ENCODE assay signal across 29 mouse cellular contexts in genomic region chr17:68218246-68218645, GRCm38 (mm10). TPM values are rescaled to one million over a fixed set of nuclear protein-coding genes. Genes with fewer than 3 reads are reported as not detected.
DNase-seq lines count a peak whose midpoint lies in the region; ATAC-seq and TF ChIP-seq lines count a peak whose summit lies in the region.
"Had no signal": no experiment of that assay in that cellular context is flagged by ENCODE, and none has a peak within 500 bp of the region (broad histone marks: within the 10 kb centered on the region; RNA-seq: fewer than 3 reads in every experiment).

No protein-coding gene starts in this region.

- TF ChIP-seq CTCF in hindbrain, postnatal 0 days (IDR thresholded peaks at IDR 0.05; ENCODE audit: low read depth), result no peak

- H3K9me3 ChIP-seq in heart, embryonic 11.5 days (replicated peaks; ENCODE audit: control insufficient read depth, low read length), result peaks cover 2% of the 10 kb centered on the region; the same call in 1 of the 2 replicates
- no peaks in the 10 kb centered on the region for H3K9me3 ChIP-seq in liver, embryonic 12.5 days (replicated peaks)
- H3K9me3 ChIP-seq in hindbrain, postnatal 0 days (ENCODE audit: low read length), result no peaks in the 10 kb centered on the region
- H3K9me3 ChIP-seq: embryonic facial prominence, embryonic 15.5 days; forebrain, embryonic 10.5 days; hindbrain, embryonic 15.5 days had no signal

- peak; percentile 23 to 34 for DNase-seq in cerebellum, postnatal 10 days
- no peak for DNase-seq in cerebellum, adult 9-11 months
- DNase-seq in heart, postnatal 4 days, result peak; percentile 21
- DNase-seq in Muller cell, postnatal 12 days (ENCODE audit: inconsistent ontology term), result peak; percentile 88
- peak; percentile 75 for DNase-seq in adrenal gland, postnatal 14 days
- DNase-seq in hindbrain, postnatal 0 days (ENCODE audit: low spot score), result no peak
- DNase-seq: cerebellum, adult 18-20 months; embryo, embryonic 11 days; gastrocnemius, adult 2 months; gastrocnemius, postnatal 25 days; heart, adult 18-20 months; kidney, adult 8-10 months had no signal

- H3K4me2 ChIP-seq in heart, embryonic 11.5 days, result no peak overlapping the region
- H3K4me2 ChIP-seq in liver, embryonic 12.5 days, result no peak overlapping the region
- H3K4me2 ChIP-seq in hindbrain, postnatal 0 days (ENCODE audit: low read depth, low read length), result no peak overlapping the region
- H3K4me2 ChIP-seq: embryonic facial prominence, embryonic 15.5 days; hindbrain, embryonic 15.5 days had no signal

- no peak overlapping the region for H3K9ac ChIP-seq in heart, embryonic 11.5 days (ENCODE audit: low read depth, low read length)
- no peak overlapping the region for H3K9ac ChIP-seq in liver, embryonic 12.5 days
- H3K9ac ChIP-seq in hindbrain, postnatal 0 days (replicated peaks; ENCODE audit: low read length), result no peak overlapping the region
- H3K9ac ChIP-seq: embryonic facial prominence, embryonic 15.5 days; hindbrain, embryonic 15.5 days had no signal

- no peaks in the 10 kb centered on the region for H3K36me3 ChIP-seq in heart, embryonic 11.5 days (ENCODE audit: control insufficient read depth, insufficient read depth, low read length)
- no peaks in the 10 kb centered on the region for H3K36me3 ChIP-seq in liver, embryonic 12.5 days
- no peaks in the 10 kb centered on the region for H3K36me3 ChIP-seq in hindbrain, postnatal 0 days (ENCODE audit: insufficient read depth, low read length)
- H3K36me3 ChIP-seq: embryonic facial prominence, embryonic 15.5 days; forebrain, embryonic 10.5 days; hindbrain, embryonic 15.5 days had no signal

- no peaks in the 10 kb centered on the region for H3K27me3 ChIP-seq in heart, embryonic 11.5 days (ENCODE audit: control insufficient read depth, insufficient read depth, low read length)
- no peaks in the 10 kb centered on the region for H3K27me3 ChIP-seq in liver, embryonic 12.5 days (replicated peaks)
- H3K27me3 ChIP-seq in hindbrain, postnatal 0 days (ENCODE audit: insufficient read depth, low read length), result no peaks in the 10 kb centered on the region
- H3K27me3 ChIP-seq: embryonic facial prominence, embryonic 15.5 days; hindbrain, embryonic 15.5 days had no signal

- H3K4me3 ChIP-seq in heart, embryonic 11.5 days (ENCODE audit: low read depth, low read length), result no peak overlapping the region
- no peak overlapping the region for H3K4me3 ChIP-seq in liver, embryonic 12.5 days
- no peak overlapping the region for H3K4me3 ChIP-seq in hindbrain, postnatal 0 days (ENCODE audit: low read length)
- H3K4me3 ChIP-seq: embryonic facial prominence, embryonic 15.5 days; erythroblast, embryonic 14.5 days; forebrain, embryonic 10.5 days; gastrocnemius, adult 2 months; hindbrain, embryonic 15.5 days had no signal

- H3K4me1 ChIP-seq in heart, embryonic 11.5 days (ENCODE audit: control insufficient read depth, insufficient read depth, low read length), result no peaks in the 10 kb centered on the region
- H3K4me1 ChIP-seq in liver, embryonic 12.5 days, result no peaks in the 10 kb centered on the region
- H3K4me1 ChIP-seq in hindbrain, postnatal 0 days (ENCODE audit: insufficient read depth, low read length), result no peaks in the 10 kb centered on the region
- H3K4me1 ChIP-seq: embryonic facial prominence, embryonic 15.5 days; forebrain, embryonic 10.5 days; hindbrain, embryonic 15.5 days had no signal

- 71% methylated on average over 4 of the region's 4 CpGs for WGBS in heart, embryonic 11.5 days (ENCODE audit: insufficient replicate concordance)
- 51% methylated on average over 4 of the region's 4 CpGs for WGBS in liver, embryonic 12.5 days (ENCODE audit: insufficient replicate concordance)
- 83% methylated on average over 4 of the region's 4 CpGs for WGBS in hindbrain, postnatal 0 days

- no peak for ATAC-seq in heart, embryonic 11.5 days (replicated peaks; ENCODE audit: insufficient number of reproducible peaks, low FRiP score, low TSS enrichment)
- ATAC-seq in liver, embryonic 12.5 days, result no peak
- ATAC-seq in hindbrain, postnatal 0 days, result no peak
- ATAC-seq: activated CD4-positive, CD25-positive, alpha-beta regulatory T cell, adult 4 months; forebrain, embryonic 14.5 days; inflammation-experienced regulatory T-cells, adult 6 months; intestine, postnatal 0 days had no signal

- H3K27ac ChIP-seq in heart, embryonic 11.5 days (ENCODE audit: low read depth, low read length), result no peak overlapping the region
- H3K27ac ChIP-seq in liver, embryonic 12.5 days, result no peak overlapping the region
- no peak overlapping the region for H3K27ac ChIP-seq in hindbrain, postnatal 0 days
- H3K27ac ChIP-seq: embryonic facial prominence, embryonic 15.5 days; forebrain, embryonic 10.5 days; gastrocnemius, adult 2 months; hindbrain, embryonic 15.5 days; kidney, postnatal 0 days had no signal

RNA-seq across cellular contexts. Expression of gene L3mbtl4, which starts 55.4 kb away (rescaled TPM):
- total RNA-seq in heart, postnatal 4 days (2021), result not detected
- polyA plus RNA-seq in heart, embryonic 11.5 days (2014; fragmentation: Nextera tagmentation; extraction: Ambion mirVana), result 0.15 TPM in 1 of 2 replicates, not detected in the other
- 0.37 and 0.79 TPM in 2 replicates for total RNA-seq in adrenal gland, postnatal 14 days (2021)
- not detected in 2 replicates for polyA plus RNA-seq in liver, embryonic 12.5 days (2016; fragmentation: Nextera tagmentation; extraction: Ambion mirVana)
- total RNA-seq in hindbrain, postnatal 0 days (2014; rRNA removed), result 6.9 and 10.1 TPM in 2 replicates
- polyA plus RNA-seq in hindbrain, postnatal 0 days (2015; fragmentation: Nextera tagmentation; extraction: Ambion mirVana), result 5.1 and 5.4 TPM in 2 replicates
- total RNA-seq: common myeloid progenitor, adult 5-6 weeks; ES-E14; heart, postnatal 14 days had no signal
- polyA plus RNA-seq: activated CD4-positive, CD25-positive, alpha-beta regulatory T cell, adult 4 months; embryonic facial prominence, embryonic 11.5 days; embryonic facial prominence, embryonic 15.5 days; erythroblast, embryonic 14.5 days; heart, embryonic 14.5 days; hindbrain, embryonic 11.5 days had no signal

Comparison
In these comparisons a context has a peak if more than half of its experiments do, and no peak if none do; other contexts are left out.
1. DNase-seq: peak in cerebellum, postnatal 10 days (2 of 2), heart, postnatal 4 days (single experiment), Muller cell, postnatal 12 days (single experiment) and adrenal gland, postnatal 14 days (single experiment); none in cerebellum, adult 9-11 months (single experiment) and hindbrain, postnatal 0 days (single experiment).